Mouse (Mus musculus) small intestine, adult 2 months (tissue): Measurements from ENCODE around the gene Nrg3. TPM values are rescaled to one million over a fixed set of nuclear protein-coding genes. Genes with fewer than 3 reads are reported as not detected.
"Not testable (repeated sequence)": the region's sequence is repeated elsewhere in the genome, so short reads cannot be mapped to it uniquely, and the experiment has no call there.

Experiments used
- H3K27ac ChIP-seq: fragments of 200-500 bp; 2 replicates; pipeline ENCODE4 v1.5.1; 2012; ENCODE audit warnings: low read depth, low read length, control low read depth, inconsistent platforms; ENCODE audit not compliant: insufficient read depth
- H3K27me3 ChIP-seq: fragments of 200-500 bp; 2 replicates; pipeline ENCODE4 v1.6.1; 2012; ENCODE audit warnings: mild to moderate bottlenecking, moderate library complexity, low read length, inconsistent platforms; ENCODE audit not compliant: control insufficient read depth, insufficient read depth
- H3K36me3 ChIP-seq: fragments of 200-500 bp; 2 replicates; pipeline ENCODE4 v1.6.1; 2012; ENCODE audit warnings: mild to moderate bottlenecking, low read length, control low read depth, inconsistent platforms; ENCODE audit not compliant: control insufficient read depth, insufficient read depth
- H3K4me1 ChIP-seq: fragments of 200-500 bp; 2 replicates; pipeline ENCODE4 v1.6.1; 2012; ENCODE audit warnings: low read length, inconsistent platforms, mixed read lengths; ENCODE audit not compliant: control insufficient read depth, insufficient read depth, insufficient read length
- H3K4me3 ChIP-seq: fragments of 200-500 bp; 2 replicates; pipeline ENCODE4 v1.5.1; 2012; ENCODE audit warnings: low read depth, mild to moderate bottlenecking, control low read depth, inconsistent platforms, low read length, moderate library complexity
- CTCF ChIP-seq: fragments of 200-500 bp; IDR thresholded peaks from 2 replicates; pipeline ENCODE4 v1.5.1; 2012; ENCODE audit warnings: low read depth, mild to moderate bottlenecking, control low read depth, inconsistent platforms, low read length, moderate library complexity, mixed read lengths; ENCODE audit not compliant: insufficient replicate concordance, insufficient read length; ENCODE audit errors: extremely low read depth
- POLR2A ChIP-seq: fragments of 200-500 bp; IDR thresholded peaks from 2 replicates; pipeline ENCODE4 v1.6.1; 2012; ENCODE audit warnings: low read depth, mild to moderate bottlenecking, control low read depth, inconsistent platforms, low read length, moderate library complexity
- WGBS: fragments of 180-500 bp; shearing (Covaris S2); methylation state at CpG from one replicate; pipeline ENCODE4 v1.1.7; 2018; 5-methylcytosine and 5-hydroxymethylcytosine counted together
- polyA plus RNA-seq: library from polyadenylated mRNA; depleted of rRNA; stranded (reverse); fragments of >200 nt; gene quantifications from 2 replicates; pipeline ENCODE4 v1.2.3, GENCODE M21; 2012

Gene Nrg3
- polyA plus RNA-seq, 1 experiment: 0.18 TPM

- 80% methylated on average over 1 of the region's 1 CpGs for WGBS
- no peak for TF ChIP-seq POLR2A
- TF ChIP-seq CTCF: no peak
- no peaks in the 10 kb centered on the region for H3K36me3 ChIP-seq
- H3K4me3 ChIP-seq: no peak overlapping the region
- no peaks in the 10 kb centered on the region for H3K27me3 ChIP-seq
- no peaks in the 10 kb centered on the region for H3K4me1 ChIP-seq
- H3K27ac ChIP-seq: no peak overlapping the region
Observed at GRCm38 (mm10) chr14:39211472-39211871, 261.4 kb downstream of the Nrg3 start.

DNA sequence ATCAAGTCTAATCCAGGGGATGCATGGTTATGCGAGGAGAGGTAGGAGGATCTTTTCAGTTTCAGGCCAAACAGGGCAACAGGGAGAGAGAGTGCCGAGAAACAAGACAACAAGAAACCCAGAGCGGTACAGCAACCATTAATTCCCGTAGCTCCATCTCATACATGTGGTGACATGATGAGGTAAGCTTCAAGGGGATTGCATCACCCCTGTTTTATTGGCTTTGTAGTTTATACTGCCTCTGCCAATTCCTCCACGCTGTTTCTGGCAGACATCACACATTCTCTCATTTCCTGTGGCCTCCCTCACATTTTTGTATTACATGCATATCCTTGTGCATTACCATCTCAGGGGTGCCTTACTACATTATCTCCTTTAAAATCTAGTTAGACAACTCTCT, 280.9 kb downstream of the Nrg3 start:
- TF ChIP-seq CTCF: no peak
- no peak for TF ChIP-seq POLR2A
- no peak overlapping the region for H3K4me3 ChIP-seq
- WGBS: 70% methylated on average over 5 of the region's 5 CpGs
- H3K4me1 ChIP-seq: no peaks in the 10 kb centered on the region
- no peaks in the 10 kb centered on the region for H3K36me3 ChIP-seq
- no peak overlapping the region for H3K27ac ChIP-seq
- H3K27me3 ChIP-seq: no peaks in the 10 kb centered on the region

DNA sequence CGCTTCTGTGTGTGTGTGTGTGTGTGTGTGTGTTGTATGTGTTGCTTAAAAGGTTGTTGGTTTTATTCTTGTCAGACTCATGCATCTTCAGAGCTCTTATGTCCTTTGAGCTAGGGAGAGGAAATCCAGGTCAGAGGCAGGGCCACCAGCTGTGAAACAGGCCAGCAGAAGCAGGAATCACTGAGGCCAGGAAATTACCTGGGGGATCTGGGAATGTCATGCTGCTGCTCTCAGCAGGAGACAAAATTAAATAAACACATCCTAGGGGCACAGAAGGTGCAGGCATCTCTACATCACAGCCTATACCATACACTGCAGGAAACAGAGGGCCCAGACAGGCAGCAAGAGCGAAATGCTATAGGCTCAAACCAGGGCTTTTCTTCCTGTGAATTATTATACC, 299.2 kb downstream of the Nrg3 start:
- Histone ChIP-seq H3K27me3 (no peaks in the 10 kb centered on the region), H3K27ac (no peak overlapping the region), H3K36me3 (no peaks in the 10 kb centered on the region), H3K4me1 (no peaks in the 10 kb centered on the region), H3K4me3 (no peak overlapping the region)
- TF ChIP-seq POLR2A (no peak), CTCF (no peak)
- 78% methylated on average over 2 of the region's 2 CpGs for WGBS

DNA sequence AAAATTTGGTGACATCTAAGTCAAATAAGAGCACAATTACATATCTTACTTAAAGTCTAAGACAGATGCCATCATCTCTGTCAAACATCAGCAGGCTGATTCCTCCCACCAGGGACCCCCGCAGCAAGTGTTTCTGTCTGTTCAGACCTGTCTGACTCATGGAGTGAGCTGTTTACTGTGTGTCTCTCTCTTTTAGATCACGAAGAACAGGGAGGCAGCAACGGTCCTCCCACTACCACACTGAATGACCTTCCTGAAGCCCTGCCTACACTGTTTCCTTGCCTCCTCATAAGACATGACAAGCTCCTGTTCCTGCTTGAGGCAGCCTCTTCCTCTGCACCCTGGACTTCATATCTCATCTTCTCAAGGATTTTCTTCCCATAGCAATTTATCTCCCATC, 312.7 kb downstream of the Nrg3 start:
- Histone ChIP-seq H3K27me3 (no peaks in the 10 kb centered on the region), H3K27ac (no peak overlapping the region), H3K4me1 (no peaks in the 10 kb centered on the region), H3K36me3 (no peaks in the 10 kb centered on the region), H3K4me3 (no peak overlapping the region)
- no peak for TF ChIP-seq CTCF
- TF ChIP-seq POLR2A: no peak
- WGBS: 60% methylated on average over 3 of the region's 3 CpGs

DNA sequence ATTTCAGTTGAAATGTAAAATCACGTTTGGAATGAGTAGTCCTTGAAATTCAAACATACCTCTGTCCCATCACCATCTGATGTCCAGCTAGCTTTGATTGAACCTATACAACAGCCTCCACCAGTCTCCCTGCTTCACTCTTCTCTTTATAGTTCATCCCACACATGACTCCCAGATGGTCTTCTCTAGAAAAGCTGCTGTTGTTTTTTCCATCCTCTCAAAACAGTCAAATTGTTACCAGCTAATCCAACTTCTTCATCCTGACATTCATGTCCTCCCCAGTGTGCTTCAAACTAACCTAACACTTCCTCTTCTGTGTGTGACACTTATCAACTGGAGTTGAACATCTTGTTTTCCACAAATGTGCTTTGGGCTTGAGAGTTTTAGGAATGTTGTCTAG, 317.4 kb downstream of the Nrg3 start:
- Histone ChIP-seq H3K27ac (no peak overlapping the region), H3K36me3 (no peaks in the 10 kb centered on the region), H3K4me1 (no peaks in the 10 kb centered on the region), H3K4me3 (no peak overlapping the region), H3K27me3 (no peaks in the 10 kb centered on the region)
- 12% methylated on average over 1 of the region's 1 CpGs for WGBS
- no peak for TF ChIP-seq POLR2A
- TF ChIP-seq CTCF: no peak

- no peaks in the 10 kb centered on the region for H3K36me3 ChIP-seq
- H3K27me3 ChIP-seq: no peaks in the 10 kb centered on the region
- no peak overlapping the region for H3K4me3 ChIP-seq
- 87% methylated on average over 2 of the region's 2 CpGs for WGBS
- H3K4me1 ChIP-seq: no peaks in the 10 kb centered on the region
- TF ChIP-seq CTCF (no peak), POLR2A (no peak)
- no peak overlapping the region for H3K27ac ChIP-seq
Observed at GRCm38 (mm10) chr14:39129766-39130165, 343.1 kb downstream of the Nrg3 start.

DNA sequence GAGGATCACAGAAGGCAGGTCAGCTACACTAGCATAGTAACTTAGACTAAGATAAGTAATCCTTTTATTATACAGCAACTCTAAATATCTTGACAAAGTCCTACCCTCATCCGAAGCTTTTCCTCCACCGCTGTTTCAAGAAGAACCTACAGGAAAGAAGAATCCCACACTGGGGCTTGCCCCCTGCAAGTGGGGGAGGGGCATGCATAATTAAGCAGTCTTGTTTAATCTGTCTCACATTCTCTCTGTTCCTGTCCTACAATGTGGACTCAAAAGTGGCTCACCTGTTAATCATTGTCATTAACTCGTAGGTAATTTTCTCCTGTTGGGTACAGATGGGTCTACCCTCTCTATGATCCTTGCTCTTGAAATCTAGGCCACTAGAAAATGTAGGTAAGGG, 354.9 kb downstream of the Nrg3 start:
- H3K27ac ChIP-seq: no peak overlapping the region
- H3K36me3 ChIP-seq: no peaks in the 10 kb centered on the region
- no peaks in the 10 kb centered on the region for H3K4me1 ChIP-seq
- no peaks in the 10 kb centered on the region for H3K27me3 ChIP-seq
- no peak overlapping the region for H3K4me3 ChIP-seq
- TF ChIP-seq CTCF (no peak), POLR2A (no peak)
- WGBS: 35% methylated on average over 3 of the region's 3 CpGs

DNA sequence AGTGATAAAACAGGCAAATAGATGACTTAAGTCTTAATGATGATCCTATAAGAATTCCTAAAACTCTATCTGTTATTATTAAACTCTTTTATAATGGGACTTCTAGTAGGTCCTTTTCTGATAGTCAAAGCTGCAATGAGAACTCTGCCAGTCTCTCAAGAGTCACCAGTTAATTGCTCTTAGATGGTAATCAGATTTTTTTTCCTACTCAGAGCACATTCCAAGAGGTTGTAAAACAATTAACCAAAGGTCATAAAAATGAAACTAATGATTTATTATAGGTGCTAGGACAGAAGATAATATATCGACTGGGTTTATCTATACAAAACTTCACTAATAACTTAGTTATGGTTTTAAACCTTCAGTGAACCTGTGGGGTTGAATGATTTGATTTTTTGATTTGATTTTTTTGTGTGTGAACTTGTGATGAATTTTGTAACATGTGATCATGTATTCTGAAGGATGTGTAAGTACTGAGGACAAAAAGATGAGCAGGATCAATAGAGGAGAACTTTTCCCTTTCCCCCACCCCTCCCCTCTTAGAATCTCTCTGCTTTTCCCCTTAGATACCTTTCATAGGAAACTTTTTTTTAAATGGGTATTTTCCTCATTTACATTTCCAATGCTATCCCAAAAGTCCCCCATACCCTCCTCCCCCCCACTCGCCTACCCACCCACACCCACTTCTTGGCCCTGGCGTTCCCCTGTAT, 356.2 kb downstream of the Nrg3 start:
- not testable (repeated sequence) for H3K27me3 ChIP-seq

More for the DNA sequence above, 356.2 kb downstream of the Nrg3 start:
- not testable (repeated sequence) for H3K4me1 ChIP-seq, H3K27ac ChIP-seq, H3K4me3 ChIP-seq, H3K36me3 ChIP-seq
- WGBS: 39% methylated on average over 3 of the region's 3 CpGs
